Mouse (Mus musculus) midbrain, embryonic 11.5 days (tissue): ENCODE measurements at regions not wholly inside any gene's neighbourhood (a gene's known extent, or its start where the extent isn't known, plus 50 kb on each side); places are given as distances from the start of the nearest gene placed in this dataset.

Experiments
- ATAC-seq: fragments of 200-750 bp; cut with Nextera tagmentation; 2 replicates; pipeline ENCODE4 v1.8.0; 2017; ENCODE audit warnings: moderate TSS enrichment, moderate library complexity; ENCODE audit not compliant: low FRiP score
- DNase-seq: peaks from one replicate; pipeline ENCODE4 v3.0.0; 2015; ENCODE audit warnings: low spot score; ENCODE audit errors: missing footprints
- H3K27ac ChIP-seq: fragments of 300-500 bp; sonication (generic); 2 replicates; pipeline ENCODE4 v1.5.1; 2014; ENCODE audit warnings: low read depth, low read length
- H3K27me3 ChIP-seq: fragments of 300-500 bp; sonication (generic); 2 replicates; pipeline ENCODE4 v1.6.1; 2014; ENCODE audit warnings: mild to moderate bottlenecking, low read length, moderate library complexity, mixed read lengths; ENCODE audit not compliant: control insufficient read depth, insufficient read depth
- H3K36me3 ChIP-seq: fragments of 300-500 bp; sonication (generic); 2 replicates; pipeline ENCODE4 v1.6.1; 2014; ENCODE audit warnings: mild to moderate bottlenecking, low read length, moderate library complexity, mixed read lengths; ENCODE audit not compliant: control insufficient read depth, insufficient read depth
- H3K4me1 ChIP-seq: fragments of 300-500 bp; sonication (generic); 2 replicates; pipeline ENCODE4 v1.6.1; 2014; ENCODE audit warnings: low read length; ENCODE audit not compliant: control insufficient read depth, insufficient read depth
- H3K4me2 ChIP-seq: fragments of 300-500 bp; sonication (generic); 2 replicates; pipeline ENCODE4 v1.6.1; 2014; ENCODE audit warnings: mild to moderate bottlenecking, moderate library complexity
- H3K4me3 ChIP-seq: fragments of 300-500 bp; sonication (generic); 2 replicates; pipeline ENCODE4 v1.5.1; 2014; ENCODE audit warnings: low read depth, low read length
- H3K9ac ChIP-seq: fragments of 300-500 bp; sonication (generic); 2 replicates; pipeline ENCODE4 v1.6.1; 2014; ENCODE audit warnings: low read length
- H3K9me3 ChIP-seq: fragments of 300-500 bp; sonication (generic); 2 replicates; pipeline ENCODE4 v1.6.1; 2016; ENCODE audit warnings: low read length; ENCODE audit not compliant: control insufficient read depth
- WGBS: fragments of 180-500 bp; shearing (Covaris S2); extraction: QIAGEN DNeasy Blood & Tissue Kit; methylation state at CpG from one replicate; pipeline ENCODE4 v1.1.7; 2014; 5-methylcytosine and 5-hydroxymethylcytosine counted together

DNA sequence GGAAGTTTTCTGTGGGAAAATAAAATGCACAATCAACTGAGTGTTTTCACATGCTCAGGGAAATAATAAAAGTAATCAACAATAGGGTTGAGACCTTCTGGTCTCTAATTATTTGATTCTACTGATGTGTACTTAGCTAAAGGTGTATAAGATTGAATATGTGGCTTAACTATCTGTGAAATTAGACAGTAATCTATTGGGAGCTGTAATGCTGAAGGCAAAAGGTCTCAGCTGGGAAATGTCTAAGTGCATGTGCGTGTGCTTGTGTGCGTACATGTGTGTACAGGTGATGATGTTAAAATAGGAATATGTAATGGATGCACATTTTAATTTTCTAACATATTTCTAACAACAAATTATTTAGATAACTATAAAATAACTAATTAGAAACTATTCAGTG is 1318.2 kb upstream of the Gje1 start:
- DNase-seq: no peak
- Histone ChIP-seq H3K27ac (no peak overlapping the region), H3K27me3 (no peaks in the 10 kb centered on the region), H3K36me3 (no peaks in the 10 kb centered on the region), H3K9me3 (no peaks in the 10 kb centered on the region), H3K4me1 (no peaks in the 10 kb centered on the region), H3K4me2 (no peak overlapping the region), H3K4me3 (no peak overlapping the region), H3K9ac (no peak overlapping the region)
- no peak for ATAC-seq
- WGBS: 95% methylated on average over 2 of the region's 2 CpGs

DNA sequence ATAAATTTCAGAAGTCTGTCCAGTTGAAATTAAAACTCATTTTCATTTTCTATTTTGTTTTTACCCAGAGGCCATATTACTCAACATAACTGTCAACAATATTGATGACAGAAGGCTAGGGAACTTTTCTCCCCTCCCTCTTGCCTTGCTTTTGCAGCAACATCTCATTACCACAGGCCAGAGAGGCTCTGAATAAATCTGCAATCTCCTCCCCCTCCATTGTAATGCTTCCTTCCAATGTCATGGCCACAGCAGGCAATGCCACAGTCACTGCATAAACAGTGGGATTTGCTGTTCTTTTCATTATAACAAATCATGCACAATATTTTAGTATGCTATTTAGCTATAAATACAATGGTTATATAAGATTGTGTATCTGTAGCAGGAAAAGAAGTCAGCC is 1315.1 kb upstream of the Gje1 start:
- H3K9ac ChIP-seq: no peak overlapping the region
- no peak for DNase-seq
- H3K4me3 ChIP-seq: no peak overlapping the region
- peak; percentile 52; the same call in 1 of the 2 replicates for ATAC-seq
- no peak overlapping the region for H3K27ac ChIP-seq
- no peaks in the 10 kb centered on the region for H3K27me3 ChIP-seq
- H3K4me2 ChIP-seq: no peak overlapping the region
- no peaks in the 10 kb centered on the region for H3K9me3 ChIP-seq
- H3K36me3 ChIP-seq: no peaks in the 10 kb centered on the region
- no peaks in the 10 kb centered on the region for H3K4me1 ChIP-seq

DNA sequence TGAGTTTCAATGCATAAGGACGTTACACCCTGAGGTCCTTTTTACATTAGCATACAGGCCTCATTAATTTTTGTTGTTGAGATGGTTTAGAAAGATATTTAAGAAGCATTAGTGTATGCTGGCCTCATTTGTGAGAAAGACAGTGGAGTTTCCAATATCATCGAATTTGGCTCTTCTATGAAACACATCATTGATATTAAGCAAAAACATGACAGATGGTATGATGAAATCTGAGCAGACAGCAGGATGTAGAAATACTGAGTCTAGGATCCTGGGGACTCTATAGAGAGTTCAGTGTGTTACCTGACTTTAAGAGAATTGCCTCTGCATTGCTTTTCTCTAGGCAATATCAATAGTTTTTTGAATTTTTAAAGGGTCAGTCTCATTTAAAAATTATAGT is 1312.8 kb upstream of the Gje1 start:
- Histone ChIP-seq H3K27me3 (no peaks in the 10 kb centered on the region), H3K4me1 (no peaks in the 10 kb centered on the region), H3K36me3 (no peaks in the 10 kb centered on the region), H3K4me3 (no peak overlapping the region), H3K4me2 (no peak overlapping the region), H3K27ac (no peak overlapping the region), H3K9me3 (no peaks in the 10 kb centered on the region), H3K9ac (no peak overlapping the region)
- ATAC-seq (no peak), DNase-seq (no peak)
- WGBS: 81% methylated on average over 2 of the region's 2 CpGs

GRCm38 (mm10) chr10:16014806-16015205 is 1296.8 kb upstream of the Gje1 start:
- Histone ChIP-seq H3K4me1 (no peaks in the 10 kb centered on the region), H3K9ac (no peak overlapping the region), H3K4me3 (no peak overlapping the region), H3K9me3 (no peaks in the 10 kb centered on the region), H3K27ac (no peak overlapping the region), H3K27me3 (no peaks in the 10 kb centered on the region), H3K36me3 (no peaks in the 10 kb centered on the region), H3K4me2 (no peak overlapping the region)
- DNase-seq (no peak), ATAC-seq (no peak)
- 89% methylated on average over 1 of the region's 1 CpGs for WGBS

DNA sequence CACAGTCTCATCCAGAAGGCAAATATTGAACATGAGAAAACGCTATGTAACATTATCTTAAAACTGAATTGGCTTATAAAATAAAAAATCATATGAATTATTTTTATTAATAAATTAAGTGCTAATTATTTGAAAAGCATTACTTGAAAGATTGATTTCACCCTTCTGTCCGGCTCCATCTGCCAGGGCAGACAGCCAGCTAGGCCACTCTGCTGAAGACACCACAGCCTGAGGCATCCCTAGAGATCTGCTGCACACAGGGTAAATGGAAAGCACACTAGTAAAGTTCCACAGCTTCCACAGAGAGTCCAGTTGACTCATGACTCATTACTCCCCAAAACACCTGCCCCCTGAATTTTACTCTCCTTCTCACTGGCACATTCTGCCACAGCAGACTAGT is 1283.2 kb upstream of the Gje1 start:
- H3K27ac ChIP-seq: no peak overlapping the region
- no peaks in the 10 kb centered on the region for H3K36me3 ChIP-seq
- ATAC-seq (no peak), DNase-seq (no peak)
- H3K27me3 ChIP-seq: no peaks in the 10 kb centered on the region
- no peak overlapping the region for H3K9ac ChIP-seq
- H3K9me3 ChIP-seq: no peaks in the 10 kb centered on the region
- 86% methylated on average over 2 of the region's 2 CpGs for WGBS
- H3K4me2 ChIP-seq: no peak overlapping the region
- no peak overlapping the region for H3K4me3 ChIP-seq
- no peaks in the 10 kb centered on the region for H3K4me1 ChIP-seq

DNA sequence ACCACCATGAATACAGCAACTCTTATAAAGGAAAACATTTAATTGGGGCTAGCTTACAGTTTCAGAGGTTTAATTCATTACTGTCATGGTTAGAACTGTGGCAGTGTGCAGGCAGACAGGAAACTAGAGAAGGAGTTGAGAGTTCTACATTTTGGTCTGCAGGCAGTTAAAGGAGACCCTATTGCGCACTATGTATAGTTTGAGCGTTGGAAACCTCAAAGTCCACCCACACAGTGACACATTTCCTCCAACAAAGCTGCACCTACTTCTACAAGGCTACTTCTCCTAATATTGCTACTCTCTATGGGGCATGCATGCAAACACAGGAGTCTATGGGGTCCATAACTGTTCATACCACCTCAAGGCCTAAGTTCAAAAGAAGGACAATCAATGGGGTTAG is 1275.3 kb upstream of the Gje1 start:
- no peak for DNase-seq
- no peak overlapping the region for H3K9ac ChIP-seq
- no peak overlapping the region for H3K27ac ChIP-seq
- no peaks in the 10 kb centered on the region for H3K27me3 ChIP-seq
- no peak overlapping the region for H3K4me2 ChIP-seq
- H3K36me3 ChIP-seq: no peaks in the 10 kb centered on the region
- no peaks in the 10 kb centered on the region for H3K4me1 ChIP-seq
- no peak overlapping the region for H3K4me3 ChIP-seq
- 95% methylated on average over 2 of the region's 2 CpGs for WGBS
- ATAC-seq: no peak
- H3K9me3 ChIP-seq: no peaks in the 10 kb centered on the region
